Mouse (Mus musculus) embryonic fibroblast, embryonic 13.5 days (primary cell): ENCODE results near the gene Ckm.

ENCODE experiments used
- CTCF ChIP-seq: IDR thresholded peaks from 2 replicates; pipeline ENCODE4 v1.5.1; 2011; ENCODE audit warnings: mild to moderate bottlenecking, control low read depth, low read length, moderate library complexity, borderline replicate concordance; ENCODE audit not compliant: insufficient read depth
- POLR2A ChIP-seq: IDR thresholded peaks from 2 replicates; pipeline ENCODE4 v1.6.1; 2011; ENCODE audit warnings: low read depth, mild to moderate bottlenecking, control low read depth, low read length, moderate library complexity

- TF ChIP-seq POLR2A (no peak), CTCF (no peak)
Observed at GRCm38 (mm10) chr7:19420121-19420520, 15.5 kb downstream of the Ckm start.
